In genomic region chr9:68699341-68699740, GRCm38 (mm10) we compare ENCODE assay signal across 21 mouse cellular contexts.
"Had no signal": no experiment of that assay in that cellular context is flagged by ENCODE, and none has a peak within 500 bp of the region (broad histone marks: within the 10 kb centered on the region; RNA-seq: fewer than 3 reads in every experiment).

No protein-coding gene starts in this region.

- H3K27me3 ChIP-seq: limb, embryonic 15.5 days; lung, embryonic 15.5 days; neural tube, embryonic 12.5 days; neural tube, embryonic 15.5 days; stomach, embryonic 15.5 days had no signal

- H3K4me3 ChIP-seq: limb, embryonic 12.5 days; limb, embryonic 15.5 days; lung, embryonic 15.5 days; neural tube, embryonic 12.5 days; neural tube, embryonic 15.5 days; stomach, embryonic 15.5 days had no signal

- ATAC-seq: intestine, embryonic 16.5 days; liver, postnatal 0 days had no signal

- H3K9me3 ChIP-seq: limb, embryonic 12.5 days; limb, embryonic 15.5 days; lung, embryonic 15.5 days; neural tube, embryonic 12.5 days; neural tube, embryonic 15.5 days; stomach, embryonic 15.5 days had no signal

- H3K4me2 ChIP-seq: limb, embryonic 12.5 days; limb, embryonic 15.5 days; liver, embryonic 11.5 days; lung, embryonic 15.5 days; midbrain, embryonic 11.5 days; neural tube, embryonic 12.5 days; neural tube, embryonic 15.5 days; stomach, embryonic 15.5 days had no signal

- DNase-seq: kidney, adult 9 months; left cerebral cortex, postnatal 4 days; liver, postnatal 0 days; lung, postnatal 14 days; lung, postnatal 4 days; midbrain, embryonic 14.5 days; right cerebral cortex, adult 18-20 months; right cerebral cortex, postnatal 14 days; right cerebral cortex, postnatal 4 days; thymus, postnatal 25 days had no signal

- H3K9ac ChIP-seq: limb, embryonic 12.5 days; limb, embryonic 15.5 days; liver, embryonic 14.5 days; liver, postnatal 0 days; lung, embryonic 15.5 days; neural tube, embryonic 12.5 days; neural tube, embryonic 15.5 days; stomach, embryonic 15.5 days had no signal

- H3K27ac ChIP-seq: kidney, postnatal 0 days; limb, embryonic 12.5 days; limb, embryonic 15.5 days; liver, embryonic 14.5 days; lung, embryonic 15.5 days; neural tube, embryonic 12.5 days; neural tube, embryonic 15.5 days; stomach, embryonic 15.5 days had no signal

- H3K36me3 ChIP-seq: limb, embryonic 12.5 days; limb, embryonic 15.5 days; lung, embryonic 15.5 days; neural tube, embryonic 12.5 days; neural tube, embryonic 15.5 days; stomach, embryonic 15.5 days had no signal
